ENCODE assay signal across 8 mouse cellular contexts in the genomic region with DNA sequence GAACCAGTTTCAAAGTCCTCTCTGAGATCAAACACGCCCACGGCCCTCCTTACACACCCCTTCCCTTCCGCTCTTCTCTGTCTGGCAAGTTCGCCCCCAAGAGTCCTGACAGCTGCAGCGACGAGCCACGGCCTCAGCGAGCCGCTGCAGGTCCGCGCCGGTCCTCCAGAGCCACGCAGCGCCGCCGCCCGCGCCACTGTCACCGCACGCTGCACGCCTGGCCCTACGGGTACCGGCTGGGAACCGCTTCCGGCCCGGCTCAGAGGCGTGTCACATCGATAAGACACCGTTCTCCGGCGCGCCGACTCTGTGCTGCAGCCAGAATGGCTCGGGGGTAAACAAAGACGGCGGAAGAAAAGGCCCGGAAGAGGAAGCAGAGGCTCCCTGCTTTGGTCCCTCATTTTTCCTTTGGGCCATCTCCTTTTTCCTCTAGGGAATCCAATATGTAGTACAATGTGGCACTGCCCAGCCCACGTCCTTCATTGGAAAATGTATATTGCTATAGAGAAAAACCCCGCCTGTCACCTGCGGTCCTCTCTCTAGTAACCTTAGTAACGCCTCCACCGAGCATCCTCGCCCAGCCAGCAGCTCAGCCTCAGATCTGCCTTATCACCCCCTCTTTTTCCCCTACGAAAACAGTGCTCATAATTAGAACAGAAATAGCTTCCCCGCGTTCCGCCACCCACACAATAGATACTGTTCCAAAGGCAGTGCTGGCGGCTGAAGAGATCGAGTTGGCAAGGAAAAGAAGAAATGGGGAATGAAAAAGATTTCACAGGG. TPM values are rescaled to one million over a fixed set of nuclear protein-coding genes. Genes with fewer than 3 reads are reported as not detected.
DNase-seq lines count a peak whose midpoint lies in the region; ATAC-seq and TF ChIP-seq lines count a peak whose summit lies in the region.

A gene (minus strand): TSS at position 252 of the 780 bp plus-strand sequence.

- DNase-seq in CD4-positive, CD25-positive, alpha-beta regulatory T cell, adult 2 months (ENCODE audit: low read depth, low spot score): peak; percentile 92
- peak; percentile 46 for DNase-seq in fibroblast of lung, adult 2 months (ENCODE audit: low read depth)
- peak; percentile 93 for DNase-seq in kidney, postnatal 14 days
- DNase-seq in liver, embryonic 14.5 days (ENCODE audit: low read depth in 3 of 3, low spot score in 3 of 3): peak; percentile 66 to 72 (median 67)
- DNase-seq in neural tube, embryonic 11.5 days (ENCODE audit: low spot score): peak; percentile 92
- DNase-seq in stomach, postnatal 0 days (ENCODE audit: low spot score): peak; percentile 94

- no peak for TF ChIP-seq EP300 in liver, embryonic 14.5 days (IDR thresholded peaks at IDR 0.05; ENCODE audit: low read depth)
- no peak for TF ChIP-seq EP300 in stomach, postnatal 0 days (optimal IDR thresholded peaks at IDR 0.05)

- H3K9ac ChIP-seq in heart, embryonic 14.5 days (ENCODE audit: low read length): peak within 1 kb of the TSS; percentile 81
- peak within 1 kb of the TSS; percentile 77 for H3K9ac ChIP-seq in liver, embryonic 14.5 days (replicated peaks)
- peak within 1 kb of the TSS; percentile 76 for H3K9ac ChIP-seq in neural tube, embryonic 11.5 days (ENCODE audit: low read length)
- peak within 1 kb of the TSS; percentile 65 for H3K9ac ChIP-seq in stomach, postnatal 0 days (ENCODE audit: low read length)

- peak; percentile 36 for TF ChIP-seq CTCF in liver, embryonic 14.5 days (IDR thresholded peaks at IDR 0.05; ENCODE audit: low read depth)
- TF ChIP-seq CTCF in stomach, postnatal 0 days (IDR thresholded peaks at IDR 0.05; ENCODE audit: low read depth): peak; percentile 75

- peak within 1 kb of the TSS; percentile 84 for H3K4me2 ChIP-seq in heart, embryonic 14.5 days (ENCODE audit: low read length)
- H3K4me2 ChIP-seq in liver, embryonic 14.5 days (ENCODE audit: low read depth): peak within 1 kb of the TSS; percentile 83
- peak within 1 kb of the TSS; percentile 53 for H3K4me2 ChIP-seq in neural tube, embryonic 11.5 days (ENCODE audit: low read depth)
- H3K4me2 ChIP-seq in stomach, postnatal 0 days (replicated peaks; ENCODE audit: low read depth): peak within 1 kb of the TSS; percentile 75

- H3K4me1 ChIP-seq in brown adipose tissue, adult 24 weeks (ENCODE audit: control insufficient read depth, insufficient read depth, insufficient read length, low read length): no peaks in the 10 kb centered on the region
- peaks cover 0 to 8% of the 10 kb centered on the region in 2 experiments; a peak in 2 of 4 replicates for H3K4me1 ChIP-seq in heart, embryonic 14.5 days (ENCODE audit: control insufficient read depth in 2 of 2, insufficient read depth in 2 of 2, low read length in 2 of 2)
- peaks cover 10% of the 10 kb centered on the region in 2 experiments for H3K4me1 ChIP-seq in liver, embryonic 14.5 days (replicated peaks; ENCODE audit: control insufficient read depth in 2 of 2, insufficient read depth in 2 of 2, low read length in 1 of 2)
- peaks cover 8% of the 10 kb centered on the region for H3K4me1 ChIP-seq in neural tube, embryonic 11.5 days (ENCODE audit: control insufficient read depth, insufficient read depth, low read length)
- H3K4me1 ChIP-seq in stomach, postnatal 0 days (replicated peaks; ENCODE audit: control insufficient read depth, insufficient read depth): no peaks in the 10 kb centered on the region

- WGBS in heart, embryonic 14.5 days: under 1% methylated on average over 49 of the region's 49 CpGs
- under 1% methylated on average over 49 of the region's 49 CpGs for WGBS in liver, embryonic 14.5 days (ENCODE audit: insufficient replicate concordance)
- under 1% methylated on average over 49 of the region's 49 CpGs for WGBS in neural tube, embryonic 11.5 days
- WGBS in stomach, postnatal 0 days: under 1% methylated on average over 49 of the region's 49 CpGs

- 0 out of 2 replicates have a peak, but pooled peaks cover 3% of the 10 kb centered on the region for H3K9me3 ChIP-seq in heart, embryonic 14.5 days (ENCODE audit: control insufficient read depth, low read length)
- no peaks in the 10 kb centered on the region for H3K9me3 ChIP-seq in liver, embryonic 14.5 days (ENCODE audit: control insufficient read depth, low read length)
- no peaks in the 10 kb centered on the region for H3K9me3 ChIP-seq in neural tube, embryonic 11.5 days (ENCODE audit: control insufficient read depth, low read length)
- H3K9me3 ChIP-seq in stomach, postnatal 0 days (ENCODE audit: control insufficient read depth, low read length): no peaks in the 10 kb centered on the region

- no peaks in the 10 kb centered on the region for H3K27me3 ChIP-seq in heart, embryonic 14.5 days (ENCODE audit: control insufficient read depth, insufficient read depth, low read length)
- no peaks in the 10 kb centered on the region for H3K27me3 ChIP-seq in liver, embryonic 14.5 days (ENCODE audit: control insufficient read depth, insufficient read depth, low read length)
- H3K27me3 ChIP-seq in neural tube, embryonic 11.5 days (ENCODE audit: control insufficient read depth, insufficient read depth, low read length): no peaks in the 10 kb centered on the region
- H3K27me3 ChIP-seq in stomach, postnatal 0 days (ENCODE audit: control insufficient read depth, insufficient read depth, low read length): no peaks in the 10 kb centered on the region

- H3K36me3 ChIP-seq in heart, embryonic 14.5 days (ENCODE audit: control insufficient read depth, insufficient read depth, low read length): peaks cover 6% of the 10 kb centered on the region; the same call in 1 of the 2 replicates
- H3K36me3 ChIP-seq in liver, embryonic 14.5 days (replicated peaks; ENCODE audit: control insufficient read depth, insufficient read depth, low read depth): no peaks in the 10 kb centered on the region
- no peaks in the 10 kb centered on the region for H3K36me3 ChIP-seq in neural tube, embryonic 11.5 days (ENCODE audit: control insufficient read depth, insufficient read depth, low read length)
- no peaks in the 10 kb centered on the region for H3K36me3 ChIP-seq in stomach, postnatal 0 days (ENCODE audit: control insufficient read depth, insufficient read depth, low read length)

- peak; percentile 88 for ATAC-seq in heart, embryonic 14.5 days (ENCODE audit: insufficient number of reproducible peaks, insufficient read depth, low FRiP score, low read depth)
- ATAC-seq in liver, embryonic 14.5 days (ENCODE audit: insufficient read depth): peak; percentile 99
- ATAC-seq in neural tube, embryonic 11.5 days (ENCODE audit: insufficient read depth, low FRiP score, low TSS enrichment): peak; percentile 98
- ATAC-seq in stomach, postnatal 0 days (ENCODE audit: low FRiP score, low TSS enrichment): peak; percentile 100

- H3K4me3 ChIP-seq in brown adipose tissue, adult 24 weeks (ENCODE audit: insufficient read depth, low read depth, low read length): peak within 1 kb of the TSS; percentile 91
- peak within 1 kb of the TSS; percentile 76 to 77 for H3K4me3 ChIP-seq in heart, embryonic 14.5 days (ENCODE audit: control insufficient read depth in 1 of 2, insufficient read depth in 1 of 2, low read depth in 1 of 2, low read length in 2 of 2)
- H3K4me3 ChIP-seq in liver, embryonic 14.5 days (ENCODE audit: insufficient read depth in 1 of 2, low read depth in 2 of 2, low read length in 2 of 2): peak within 1 kb of the TSS; percentile 78 to 85
- H3K4me3 ChIP-seq in neural tube, embryonic 11.5 days (ENCODE audit: low read depth, low read length): peak within 1 kb of the TSS; percentile 65
- H3K4me3 ChIP-seq in stomach, postnatal 0 days (ENCODE audit: low read depth, low read length): peak within 1 kb of the TSS; percentile 71

- 0 out of 2 replicates have a peak within 1 kb of the TSS, but pooled peaks have one; percentile 16 for H3K27ac ChIP-seq in brown adipose tissue, adult 24 weeks (replicated peaks; ENCODE audit: low read depth, low read length)
- peak within 1 kb of the TSS; percentile 76 to 88 for H3K27ac ChIP-seq in heart, embryonic 14.5 days (replicated peaks in 1 of 2; ENCODE audit: control insufficient read depth in 1 of 2, insufficient read depth in 1 of 2, low read depth in 2 of 2, low read length in 2 of 2)
- H3K27ac ChIP-seq in liver, embryonic 14.5 days: peak within 1 kb of the TSS; percentile 42; the same call in 1 of the 2 replicates
- peak within 1 kb of the TSS; percentile 85 for H3K27ac ChIP-seq in neural tube, embryonic 11.5 days (ENCODE audit: low read depth, low read length)
- peak within 1 kb of the TSS; percentile 79 for H3K27ac ChIP-seq in stomach, postnatal 0 days (replicated peaks)

RNA-seq across cellular contexts. Expression of the gene that starts here (rescaled TPM):
- polyA plus RNA-seq in brown adipose tissue, adult 24 weeks (2012; ENCODE audit: insufficient read depth, insufficient read length, missing spikeins): 25.1 and 26.9 TPM in 2 replicates
- polyA plus RNA-seq in heart, embryonic 14.5 days (2014; fragmentation: Nextera tagmentation; extraction: Ambion mirVana): 25.8 and 27.3 TPM in 2 replicates
- polyA plus RNA-seq in liver, embryonic 14.5 days (2012; rRNA removed): 4.0 and 8.7 TPM in 2 replicates
- polyA plus RNA-seq in liver, embryonic 14.5 days (2014; fragmentation: Nextera tagmentation; extraction: Ambion mirVana): 10.6 and 12.1 TPM in 2 replicates
- polyA plus RNA-seq in neural tube, embryonic 11.5 days (2014; fragmentation: Nextera tagmentation; extraction: Ambion mirVana): 38.5 and 40.3 TPM in 2 replicates
- 22.7 and 22.8 TPM in 2 replicates for polyA plus RNA-seq in stomach, postnatal 0 days (2015; fragmentation: Nextera tagmentation; extraction: Ambion mirVana)

Comparison
In these comparisons a context has a peak if more than half of its experiments do, and no peak if none do; other contexts are left out.
1. Peak in every context shown above with its lines: DNase-seq, ATAC-seq, H3K4me3 ChIP-seq and H3K27ac ChIP-seq.
2. H3K27ac ChIP-seq: peak in every context shown above with its lines; median percentile 85 in neural tube, embryonic 11.5 days; 82 in heart, embryonic 14.5 days; 79 in stomach, postnatal 0 days; 42 in liver, embryonic 14.5 days; 16 in brown adipose tissue, adult 24 weeks.